26 mouse cellular contexts compared by ENCODE assay signal in genomic region chr13:58746056-58746455, GRCm38 (mm10).
"Had no signal": no experiment of that assay in that cellular context is flagged by ENCODE, and none has a peak within 500 bp of the region (broad histone marks: within the 10 kb centered on the region; RNA-seq: fewer than 3 reads in every experiment).

No protein-coding gene starts in this region.

- H3K4me3 ChIP-seq: heart, adult 2 months; heart, embryonic 13.5 days; heart, embryonic 15.5 days; hindbrain, embryonic 13.5 days; hindbrain, embryonic 15.5 days; kidney, embryonic 15.5 days; limb, embryonic 13.5 days; limb, embryonic 15.5 days; liver, embryonic 12.5 days had no signal

- H3K4me1 ChIP-seq: heart, embryonic 13.5 days; heart, embryonic 15.5 days; hindbrain, embryonic 13.5 days; hindbrain, embryonic 15.5 days; kidney, embryonic 15.5 days; limb, embryonic 13.5 days; limb, embryonic 15.5 days; liver, embryonic 12.5 days had no signal

- H3K27me3 ChIP-seq: heart, embryonic 13.5 days; heart, embryonic 15.5 days; hindbrain, embryonic 13.5 days; hindbrain, embryonic 15.5 days; kidney, embryonic 15.5 days; limb, embryonic 13.5 days; limb, embryonic 15.5 days; liver, embryonic 12.5 days had no signal

- ATAC-seq: hindbrain, postnatal 0 days; intestine, embryonic 16.5 days; liver, embryonic 12.5 days had no signal

- DNase-seq: gastrocnemius, postnatal 14 days; gastrocnemius, postnatal 36 days; heart, adult 2 months; heart, postnatal 14 days; heart, postnatal 36 days; kidney, adult 11 months; kidney, adult 2 months; kidney, adult 9 months; kidney, postnatal 14 days; kidney, postnatal 36 days; layer of hippocampus, adult 9-11 months; layer of hippocampus, postnatal 36 days; left cerebral cortex, postnatal 4 days had no signal

- H3K36me3 ChIP-seq: heart, embryonic 13.5 days; heart, embryonic 15.5 days; hindbrain, embryonic 13.5 days; hindbrain, embryonic 15.5 days; kidney, embryonic 15.5 days; limb, embryonic 13.5 days; limb, embryonic 15.5 days; liver, embryonic 12.5 days had no signal

- H3K9me3 ChIP-seq: heart, embryonic 15.5 days; hindbrain, embryonic 13.5 days; hindbrain, embryonic 15.5 days; kidney, embryonic 15.5 days; limb, embryonic 13.5 days; limb, embryonic 15.5 days; liver, embryonic 12.5 days had no signal

- H3K4me2 ChIP-seq: heart, embryonic 11.5 days; heart, embryonic 13.5 days; heart, embryonic 15.5 days; hindbrain, embryonic 13.5 days; hindbrain, embryonic 15.5 days; kidney, embryonic 15.5 days; limb, embryonic 13.5 days; limb, embryonic 15.5 days; liver, embryonic 12.5 days had no signal

- H3K9ac ChIP-seq: heart, embryonic 13.5 days; heart, embryonic 15.5 days; hindbrain, embryonic 13.5 days; hindbrain, embryonic 15.5 days; kidney, embryonic 15.5 days; limb, embryonic 13.5 days; limb, embryonic 15.5 days; liver, embryonic 12.5 days; liver, embryonic 14.5 days had no signal

- H3K27ac ChIP-seq: heart, adult 2 months; heart, embryonic 13.5 days; heart, embryonic 15.5 days; hindbrain, embryonic 13.5 days; hindbrain, embryonic 15.5 days; hindbrain, postnatal 0 days; kidney, embryonic 15.5 days; kidney, postnatal 0 days; limb, embryonic 13.5 days; limb, embryonic 15.5 days; liver, embryonic 12.5 days; liver, embryonic 14.5 days had no signal
